Mouse (Mus musculus) intestine, embryonic 14.5 days (tissue): ENCODE data around the gene Rasip1. TPM values are rescaled to one million over a fixed set of nuclear protein-coding genes. Genes with fewer than 3 reads are reported as not detected.
"Not testable (repeated sequence)": the region's sequence is repeated elsewhere in the genome, so short reads cannot be mapped to it uniquely, and the experiment has no call there.

Source experiments
- ATAC-seq: fragments of 200-750 bp; cut with Nextera tagmentation; replicated peaks from 2 replicates; pipeline ENCODE4 v1.8.0; 2017; ENCODE audit warnings: low read depth, moderate number of reproducible peaks, moderate TSS enrichment, moderate library complexity; ENCODE audit not compliant: low FRiP score, low TSS enrichment
- DNase-seq: peaks from one replicate; pipeline ENCODE4 v3.0.0-alpha.2; 2018; ENCODE audit warnings: low spot score
- H3K27ac ChIP-seq: fragments of 300-500 bp; sonication (generic); 2 replicates; pipeline ENCODE4 v1.5.1; 2014; ENCODE audit warnings: low read depth, mild to moderate bottlenecking, control low read depth
- H3K27me3 ChIP-seq: fragments of 300-500 bp; sonication (generic); replicated peaks from 2 replicates; pipeline ENCODE4 v1.6.1; 2014; ENCODE audit warnings: low read length, control low read depth; ENCODE audit not compliant: control insufficient read depth, insufficient read depth
- H3K36me3 ChIP-seq: fragments of 300-500 bp; sonication (generic); 2 replicates; pipeline ENCODE4 v1.6.1; 2014; ENCODE audit warnings: low read length, control low read depth; ENCODE audit not compliant: control insufficient read depth, insufficient read depth
- H3K4me1 ChIP-seq: fragments of 300-500 bp; sonication (generic); replicated peaks from 2 replicates; pipeline ENCODE4 v1.6.1; 2014; ENCODE audit warnings: low read length, control low read depth, mixed read lengths; ENCODE audit not compliant: control insufficient read depth, insufficient read depth
- H3K4me2 ChIP-seq: fragments of 300-500 bp; sonication (generic); 2 replicates; pipeline ENCODE4 v1.6.1; 2014; ENCODE audit warnings: low read length
- H3K4me3 ChIP-seq: fragments of 300-500 bp; sonication (generic); 2 replicates; pipeline ENCODE4 v1.5.1; 2014; ENCODE audit warnings: low read depth, low read length, control low read depth, mixed read lengths
- H3K9ac ChIP-seq: fragments of 300-500 bp; sonication (generic); 2 replicates; pipeline ENCODE4 v1.6.1; 2014; ENCODE audit warnings: mild to moderate bottlenecking, low read length
- H3K9me3 ChIP-seq: fragments of 300-500 bp; sonication (generic); 2 replicates; pipeline ENCODE4 v1.6.1; 2016; ENCODE audit warnings: low read length, control low read depth; ENCODE audit not compliant: control insufficient read depth
- WGBS: fragments of 180-500 bp; shearing (Covaris S2); extraction: QIAGEN DNeasy Blood & Tissue Kit; methylation state at CpG from one replicate; pipeline ENCODE4 v1.1.7; 2014; 5-methylcytosine and 5-hydroxymethylcytosine counted together
- polyA plus RNA-seq: library from polyadenylated mRNA; unstranded; fragments of >200 nt; fragmentation: Nextera tagmentation; extraction: Ambion mirVana; gene quantifications from 2 replicates; pipeline ENCODE4 v1.2.1, GENCODE M21; 2014

The Rasip1 gene
- polyA plus RNA-seq, 1 experiment from 2014 or later: 9.1 TPM

GRCm38 (mm10) chr7:45644872-45645590 is 17.7 kb downstream of the Rasip1 start:
- Histone ChIP-seq H3K36me3 (no peaks in the 10 kb centered on the region), H3K9me3 (no peaks in the 10 kb centered on the region), H3K4me2 (peak overlapping the region; percentile 79), H3K27me3 (no peaks in the 10 kb centered on the region), H3K4me3 (no peak overlapping the region), H3K4me1 (peaks cover 30% of the 10 kb centered on the region), H3K27ac (no peak overlapping the region; the same call in 1 of the 2 replicates), H3K9ac (no peak overlapping the region)
- 67% methylated on average over 6 of the region's 6 CpGs for WGBS
- ATAC-seq: no peak
- DNase-seq: no peak

GRCm38 (mm10) chr7:45645591-45645971 is 18.3 kb downstream of the Rasip1 start:
- Histone ChIP-seq H3K27ac (no peak overlapping the region), H3K4me3 (no peak overlapping the region), H3K4me1 (peaks cover 29% of the 10 kb centered on the region), H3K36me3 (no peaks in the 10 kb centered on the region), H3K4me2 (no peak overlapping the region), H3K27me3 (no peaks in the 10 kb centered on the region), H3K9ac (no peak overlapping the region), H3K9me3 (no peaks in the 10 kb centered on the region)
- 85% methylated on average over 7 of the region's 7 CpGs for WGBS
- no peak for DNase-seq
- no peak for ATAC-seq

GRCm38 (mm10) chr7:45646671-45647070 is 19.4 kb downstream of the Rasip1 start:
- WGBS: 77% methylated on average over 4 of the region's 4 CpGs
- no peak for DNase-seq

DNA sequence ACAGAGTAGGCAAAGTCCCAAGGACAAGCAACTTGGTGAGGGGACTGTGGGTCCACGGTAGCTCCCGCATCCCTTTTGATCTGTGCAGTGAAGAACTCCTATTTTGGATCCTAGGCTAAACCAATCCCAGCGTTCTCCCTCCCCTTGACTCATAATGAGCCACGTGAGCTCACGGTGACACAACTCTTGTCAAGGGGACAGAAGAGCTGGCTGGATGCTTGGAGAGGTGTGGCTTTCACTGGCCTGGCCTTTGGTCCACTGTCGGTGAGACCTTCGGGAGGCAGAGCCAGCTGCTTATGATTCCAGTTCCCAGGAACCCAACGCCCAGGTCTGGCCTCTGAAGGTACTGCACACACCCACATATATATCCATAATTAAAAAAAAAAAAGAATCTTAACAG is 22.1 kb downstream of the Rasip1 start:
- Histone ChIP-seq H3K27ac (no peak overlapping the region), H3K9me3 (no peaks in the 10 kb centered on the region), H3K36me3 (no peaks in the 10 kb centered on the region), H3K9ac (no peak overlapping the region), H3K4me2 (no peak overlapping the region), H3K27me3 (no peaks in the 10 kb centered on the region), H3K4me3 (no peak overlapping the region), H3K4me1 (peaks cover 4% of the 10 kb centered on the region)
- DNase-seq (no peak), ATAC-seq (no peak)
- 80% methylated on average over 8 of the region's 8 CpGs for WGBS

More at GRCm38 (mm10) chr7:45646671-45647070, 19.4 kb downstream of the Rasip1 start:
- Histone ChIP-seq H3K9me3 (no peaks in the 10 kb centered on the region), H3K4me3 (no peak overlapping the region), H3K4me1 (peaks cover 19% of the 10 kb centered on the region), H3K27ac (no peak overlapping the region), H3K9ac (no peak overlapping the region; the same call in 1 of the 2 replicates), H3K4me2 (no peak overlapping the region), H3K27me3 (no peaks in the 10 kb centered on the region), H3K36me3 (no peaks in the 10 kb centered on the region)
- no peak for ATAC-seq

DNA sequence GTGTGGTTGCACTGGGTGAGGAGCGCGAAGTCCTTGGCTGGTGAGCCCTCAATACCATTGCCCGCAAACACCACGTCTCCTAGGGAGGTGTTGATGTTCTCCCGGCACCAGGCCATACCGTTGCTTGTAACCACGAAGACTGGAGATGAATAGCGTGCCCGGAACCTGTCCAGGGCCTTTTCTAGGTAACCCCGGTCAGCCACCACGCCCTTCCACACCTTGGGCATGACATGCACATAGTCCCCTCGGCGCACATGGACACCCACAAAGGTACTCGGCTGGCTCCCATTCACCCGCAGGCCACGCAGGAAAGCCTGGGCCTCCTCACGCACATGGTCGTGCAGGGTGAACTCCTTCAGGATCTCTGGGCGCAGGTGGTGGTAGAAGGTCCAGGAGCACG is 23.2 kb downstream of the Rasip1 start:
- H3K27me3 ChIP-seq, H3K9me3 ChIP-seq, H3K9ac ChIP-seq, H3K4me2 ChIP-seq, H3K4me1 ChIP-seq, DNase-seq, H3K36me3 ChIP-seq, H3K4me3 ChIP-seq, H3K27ac ChIP-seq, ATAC-seq: not testable (repeated sequence)
- 95% methylated on average over 19 of the region's 20 CpGs for WGBS

DNA sequence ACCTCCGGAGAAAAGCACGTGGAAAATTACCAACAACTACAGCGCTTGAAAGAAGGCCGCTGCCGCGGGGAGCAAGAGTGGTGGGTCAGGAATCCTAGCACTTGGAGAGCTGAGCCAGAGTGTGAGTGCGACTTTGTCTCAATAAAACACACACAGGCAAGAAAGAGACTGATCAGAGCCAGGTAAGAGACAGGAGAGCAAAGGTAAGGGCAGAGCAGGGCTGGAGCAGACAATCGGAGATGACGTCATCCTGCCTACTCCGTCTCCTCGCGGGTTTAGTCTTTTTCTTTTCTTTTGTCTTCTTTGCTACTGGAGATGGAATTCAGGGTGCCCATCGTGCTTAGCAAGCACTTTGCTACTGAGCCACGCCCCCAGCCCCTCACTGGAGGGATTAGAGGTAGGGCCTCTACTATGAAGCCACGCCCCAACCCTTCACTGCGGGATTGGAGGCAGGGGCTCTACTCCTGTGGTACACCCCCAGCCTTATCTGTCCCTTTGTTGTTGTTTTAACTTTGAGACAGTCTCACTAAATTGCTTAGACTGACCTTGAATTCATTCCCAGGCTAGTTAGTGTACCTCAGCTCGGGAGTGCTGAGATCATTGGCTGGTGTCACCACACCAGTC is 27.2 kb downstream of the Rasip1 start:
- no peaks in the 10 kb centered on the region for H3K36me3 ChIP-seq
- 36% methylated on average over 17 of the region's 17 CpGs for WGBS
- H3K9ac ChIP-seq: no peak overlapping the region
- peaks cover 3% of the 10 kb centered on the region for H3K4me1 ChIP-seq
- ATAC-seq (peak; percentile 65), DNase-seq (no peak)
- no peak overlapping the region for H3K4me3 ChIP-seq
- H3K9me3 ChIP-seq: no peaks in the 10 kb centered on the region
- 0 out of 2 replicates have a peak overlapping the region, but pooled peaks have one; percentile 11 for H3K27ac ChIP-seq
- no peaks in the 10 kb centered on the region for H3K27me3 ChIP-seq
- H3K4me2 ChIP-seq: peak overlapping the region; percentile 30; the same call in 1 of the 2 replicates

- peaks cover 6% of the 10 kb centered on the region; the same call in 1 of the 2 replicates for H3K4me1 ChIP-seq
- no peak overlapping the region for H3K4me3 ChIP-seq
- H3K4me2 ChIP-seq: no peak overlapping the region
- H3K27me3 ChIP-seq: no peaks in the 10 kb centered on the region
- no peaks in the 10 kb centered on the region for H3K9me3 ChIP-seq
- no peak overlapping the region for H3K9ac ChIP-seq
- ATAC-seq (no peak), DNase-seq (no peak)
- no peak overlapping the region for H3K27ac ChIP-seq
- 80% methylated on average over 11 of the region's 11 CpGs for WGBS
- H3K36me3 ChIP-seq: no peaks in the 10 kb centered on the region
These were observed 33.6 kb downstream of the Rasip1 start for GRCm38 (mm10) chr7:45660746-45661478.

DNA sequence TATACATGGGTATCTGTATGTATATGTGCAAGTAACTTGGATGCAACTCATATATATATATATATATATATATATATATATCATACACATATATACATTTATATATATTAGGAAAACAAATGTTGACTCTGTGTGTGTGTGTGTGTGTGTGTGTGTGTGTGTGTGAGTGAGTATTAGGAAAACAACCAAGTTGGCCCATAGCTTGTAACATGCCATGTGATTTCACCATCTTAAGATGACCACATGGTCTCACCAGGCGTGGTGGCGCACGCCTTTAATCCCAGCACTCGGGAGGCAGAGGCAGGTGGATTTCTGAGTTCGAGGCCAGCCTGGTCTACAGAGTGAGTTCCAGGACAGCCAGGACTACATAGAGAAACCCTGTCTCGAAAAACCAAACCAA is 34.4 kb downstream of the Rasip1 start:
- not testable (repeated sequence) for DNase-seq, H3K9me3 ChIP-seq, H3K36me3 ChIP-seq, H3K4me1 ChIP-seq, H3K4me2 ChIP-seq, H3K27ac ChIP-seq, H3K4me3 ChIP-seq, H3K27me3 ChIP-seq, H3K9ac ChIP-seq, ATAC-seq
- 91% methylated on average over 6 of the region's 6 CpGs for WGBS
